Mouse (Mus musculus) brain, embryonic 14.5 days (tissue): Measurements from ENCODE around the gene Snapc1.

Source experiments
- CTCF ChIP-seq: fragments of 200-500 bp; IDR thresholded peaks from 2 replicates; pipeline ENCODE4 v1.5.1; 2012; ENCODE audit warnings: inconsistent platforms, mild to moderate bottlenecking, moderate library complexity, borderline replicate concordance; ENCODE audit not compliant: insufficient read depth, insufficient read length; ENCODE audit errors: extremely low read depth
- POLR2A ChIP-seq: fragments of 200-500 bp; IDR thresholded peaks from 2 replicates; pipeline ENCODE4 v1.6.1; 2012; ENCODE audit warnings: mild to moderate bottlenecking, inconsistent platforms, borderline replicate concordance; ENCODE audit not compliant: poor library complexity, insufficient read depth, insufficient read length, severe bottlenecking; ENCODE audit errors: extremely low read depth

DNA sequence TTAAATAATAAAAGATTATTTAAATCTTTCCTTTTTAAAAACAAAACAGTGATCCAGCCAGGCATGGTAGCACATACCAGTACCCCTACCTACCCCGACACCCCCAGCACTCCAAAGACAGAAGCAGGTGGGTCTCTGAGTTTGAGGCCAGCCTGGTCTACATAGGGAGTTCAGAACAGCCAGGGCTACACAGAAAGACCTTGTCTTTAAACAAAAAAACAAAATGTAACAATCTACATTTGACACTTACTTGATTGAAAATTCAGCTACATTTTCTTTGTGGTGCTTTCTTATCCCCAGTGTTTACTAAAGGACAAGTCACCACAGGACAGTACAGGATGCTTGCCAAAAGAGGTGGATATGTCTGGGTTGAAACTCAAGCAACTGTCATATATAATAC is 26.9 kb upstream of the Snapc1 start, which contains the start of gene Gm49321:
- TF ChIP-seq CTCF (no peak), POLR2A (no peak)
